Mouse (Mus musculus) T-helper 2 cell (primary cell): ENCODE measurements around the gene Cib4.

Source experiments
- in situ Hi-C: fragments of 300-600 bp; cut with MboI, MseI; formaldehyde crosslinking; loops from one replicate; pipeline ENCODE4 v1.15.1; 2025; ENCODE audit warnings: high pct_unique_total_duplicates

Cib4 gene

GRCm38 (mm10) chr5:30518547-30518946, 27.1 kb downstream of the Cib4 start:
- in situ Hi-C loops: loop anchor here (5.0 kb wide), 1 partner anchor 119 kb away; no protein-coding TSS in a partner anchor

GRCm38 (mm10) chr5:30518108-30518507, 27.5 kb downstream of the Cib4 start:
- in situ Hi-C loops: loop anchor here (5.0 kb wide), 1 partner anchor 119 kb away; no protein-coding TSS in a partner anchor

- in situ Hi-C loops: loop anchor here (5.0 kb wide), 1 partner anchor 121 kb away; no protein-coding TSS in a partner anchor
Measured at GRCm38 (mm10) chr5:30516376-30516775, 29.3 kb downstream of the Cib4 start.

- in situ Hi-C loops: no loop called here
Measured at GRCm38 (mm10) chr5:30513111-30513510, 32.5 kb downstream of the Cib4 start.

GRCm38 (mm10) chr5:30497299-30497698, 48.3 kb downstream of the Cib4 start:
- in situ Hi-C loops: no loop called here

GRCm38 (mm10) chr5:30496821-30497220, 48.8 kb downstream of the Cib4 start:
- in situ Hi-C loops: no loop called here

GRCm38 (mm10) chr5:30495288-30495687, 50.3 kb downstream of the Cib4 start:
- in situ Hi-C loops: no loop called here

- in situ Hi-C loops: no loop called here
Measured at GRCm38 (mm10) chr5:30494606-30495005, 51.0 kb downstream of the Cib4 start.

GRCm38 (mm10) chr5:30493723-30494122, 51.9 kb downstream of the Cib4 start:
- in situ Hi-C loops: no loop called here

- in situ Hi-C loops: no loop called here
Measured at GRCm38 (mm10) chr5:30490845-30491244, 54.8 kb downstream of the Cib4 start.

- in situ Hi-C loops: no loop called here
Measured at GRCm38 (mm10) chr5:30490215-30490614, 55.4 kb downstream of the Cib4 start.

- in situ Hi-C loops: no loop called here
Measured at GRCm38 (mm10) chr5:30485136-30485535, 60.5 kb downstream of the Cib4 start.

GRCm38 (mm10) chr5:30484591-30484990, 61.0 kb downstream of the Cib4 start:
- in situ Hi-C loops: no loop called here

- in situ Hi-C loops: no loop called here
Measured at GRCm38 (mm10) chr5:30483533-30483932, 62.1 kb downstream of the Cib4 start.

- in situ Hi-C loops: no loop called here
Measured at GRCm38 (mm10) chr5:30482319-30482718, 63.3 kb downstream of the Cib4 start.

GRCm38 (mm10) chr5:30476534-30476933, 69.1 kb downstream of the Cib4 start:
- in situ Hi-C loops: loop anchor here (5.0 kb wide), 1 partner anchor 264 kb away; no protein-coding TSS in a partner anchor

- in situ Hi-C loops: loop anchor here (5.0 to 25.0 kb wide), 2 partner anchors 90 to 515 kb away; no protein-coding TSS in a partner anchor
Measured at GRCm38 (mm10) chr5:30472148-30472547, 73.5 kb downstream of the Cib4 start.

- in situ Hi-C loops: loop anchor here (5.0 to 25.0 kb wide), 2 partner anchors 92 to 517 kb away; no protein-coding TSS in a partner anchor
Measured at GRCm38 (mm10) chr5:30470454-30470853, 75.2 kb downstream of the Cib4 start.

GRCm38 (mm10) chr5:30466315-30466714, 79.3 kb downstream of the Cib4 start:
- in situ Hi-C loops: loop anchor here (25.0 kb wide), 1 partner anchor 521 kb away; no protein-coding TSS in a partner anchor

- in situ Hi-C loops: loop anchor here (25.0 kb wide), 1 partner anchor 521 kb away; no protein-coding TSS in a partner anchor
Measured at GRCm38 (mm10) chr5:30465861-30466260, 79.8 kb downstream of the Cib4 start, which contains the start of gene 1700001C02Rik. TSS of gene 1700001C02Rik (plus strand) at chr5:30466047.

GRCm38 (mm10) chr5:30461821-30462220, 83.8 kb downstream of the Cib4 start, which contains the start of gene Otof:
TSS of gene Otof (minus strand) at chr5:30461932.
- in situ Hi-C loops: loop anchor here (25.0 kb wide), 1 partner anchor 525 kb away; no protein-coding TSS in a partner anchor

GRCm38 (mm10) chr5:30460155-30460554, 85.5 kb downstream of the Cib4 start:
- in situ Hi-C loops: loop anchor here (25.0 kb wide), 1 partner anchor 527 kb away; no protein-coding TSS in a partner anchor

GRCm38 (mm10) chr5:30456056-30456455, 89.6 kb downstream of the Cib4 start:
- in situ Hi-C loops: loop anchor here (25.0 kb wide), 1 partner anchor 531 kb away; no protein-coding TSS in a partner anchor
